Mouse (Mus musculus) CD4-positive, CD25-positive, alpha-beta regulatory T cell, adult 4 months (primary cell): ENCODE measurements around the gene Nucb1. TPM values are rescaled to one million over a fixed set of nuclear protein-coding genes. Genes with fewer than 3 reads are reported as not detected.
"Not testable (repeated sequence)": the region's sequence is repeated elsewhere in the genome, so short reads cannot be mapped to it uniquely, and the experiment has no call there.

Experiments used
- ATAC-seq: one replicate; pipeline ENCODE4 v1.8.0; 2017
- polyA plus RNA-seq, 2 experiments: library from polyadenylated mRNA; unstranded; fragments of 100-300 nt; shearing (Covaris generic); gene quantifications; one replicate each; pipeline ENCODE4 v1.2.1; 2017

The Nucb1 gene
- polyA plus RNA-seq, 2 experiments from 2014 or later: 124 to 159 TPM

DNA sequence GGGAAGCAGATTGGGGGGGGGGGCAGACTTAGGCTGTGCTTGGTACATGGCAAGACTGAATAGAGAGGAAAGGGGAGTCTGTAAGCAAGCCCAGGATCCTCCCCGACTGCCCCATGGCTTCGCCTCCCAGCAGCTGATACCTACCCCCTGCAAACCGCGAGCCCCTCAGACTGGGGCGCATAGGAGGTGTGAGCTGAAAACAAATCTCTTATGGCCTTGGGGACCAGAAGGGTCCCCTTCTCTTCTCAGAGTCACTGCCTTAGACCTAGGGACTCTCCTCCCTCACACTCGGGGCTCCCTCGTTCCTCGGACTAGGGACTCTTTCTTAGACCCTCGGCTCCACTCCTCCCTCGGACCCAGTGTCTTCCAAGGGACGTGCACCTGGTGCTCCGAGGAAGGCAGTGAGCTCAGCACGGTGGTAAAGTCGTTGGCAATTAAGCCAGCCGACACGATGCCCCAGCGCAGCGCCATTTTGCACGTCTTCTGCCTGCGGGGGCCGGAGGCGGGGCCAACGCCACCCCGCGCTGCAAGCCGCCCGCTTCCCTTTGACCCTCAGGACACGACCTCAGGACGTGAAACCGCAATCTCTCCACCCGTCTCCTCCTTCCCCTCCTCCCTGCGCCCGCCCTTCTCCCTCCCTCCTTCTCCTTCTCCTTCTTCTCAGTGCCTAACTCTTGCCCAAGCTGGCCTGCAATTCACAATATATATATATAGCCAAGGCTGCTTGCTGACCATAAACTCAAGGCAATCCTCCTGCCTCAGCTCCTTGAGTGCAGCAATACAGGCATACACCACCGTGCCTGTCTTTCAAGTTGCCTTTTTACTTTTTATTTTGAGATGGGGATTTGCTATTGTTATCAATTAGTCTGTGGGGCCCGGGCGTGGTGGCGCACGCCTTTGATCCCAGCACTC is 21.7 kb downstream of the Nucb1 start, which contains the start of gene Dhdh:
TSS of gene Dhdh (minus strand) at position 513 of the 912 bp plus-strand sequence.
- peak; percentile 56 for ATAC-seq

DNA sequence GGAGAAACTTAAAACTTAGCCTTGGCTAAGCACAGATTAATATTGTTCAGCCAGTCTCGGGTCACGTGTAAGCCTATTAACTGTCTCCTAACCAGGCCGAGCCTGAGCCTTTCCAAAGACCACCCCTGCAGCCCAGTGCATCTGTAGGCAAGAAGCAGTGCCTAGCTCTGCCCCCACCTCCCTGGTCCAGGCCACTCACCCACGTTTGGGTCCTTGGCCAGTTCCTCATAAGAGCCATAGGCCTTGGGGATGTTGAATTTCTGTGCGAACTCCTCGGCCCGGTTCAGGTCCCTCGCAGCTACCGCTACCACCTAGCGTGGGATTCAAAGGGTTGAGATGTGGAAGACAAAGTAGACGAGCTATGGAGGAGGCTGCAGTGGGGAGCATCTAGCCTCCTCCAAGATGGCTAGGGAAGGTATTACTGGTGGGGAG is 22.3 kb downstream of the Nucb1 start:
- ATAC-seq: no peak

DNA sequence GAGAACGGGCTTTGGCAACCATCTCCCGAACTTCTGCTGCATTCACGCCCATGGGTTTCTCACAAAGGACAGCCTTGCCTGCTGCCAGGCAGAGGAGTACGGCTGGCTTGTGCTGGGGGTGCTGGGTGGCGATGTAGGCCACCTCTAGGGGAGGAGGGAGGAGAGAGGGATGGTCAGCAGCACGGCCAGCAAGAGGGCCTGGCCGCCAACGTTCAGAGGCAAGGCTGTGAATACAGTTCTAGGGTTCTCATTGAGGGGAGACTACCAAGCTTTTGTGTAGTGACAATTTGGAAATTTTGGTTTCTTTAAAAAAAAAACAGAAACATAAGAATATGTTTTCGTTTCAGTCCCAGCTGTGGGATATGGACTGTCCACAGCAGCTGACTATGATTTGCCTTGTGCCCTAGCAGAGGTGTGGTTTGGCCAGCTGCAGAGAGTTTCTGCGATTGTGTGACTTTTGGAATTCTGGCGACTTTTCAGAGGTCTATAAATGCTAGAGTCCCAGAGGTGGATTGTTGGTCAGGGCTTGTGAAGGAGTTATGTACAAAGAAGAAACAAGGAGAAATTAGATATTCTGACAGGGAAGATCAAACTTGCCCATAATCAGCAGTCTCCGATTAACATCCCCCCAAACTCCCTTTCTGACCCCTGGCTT is 23.3 kb downstream of the Nucb1 start, which contains the start of gene Gm45808:
TSS of gene Gm45808 (minus strand) at position 51 of the 655 bp plus-strand sequence.
- ATAC-seq: no peak

DNA sequence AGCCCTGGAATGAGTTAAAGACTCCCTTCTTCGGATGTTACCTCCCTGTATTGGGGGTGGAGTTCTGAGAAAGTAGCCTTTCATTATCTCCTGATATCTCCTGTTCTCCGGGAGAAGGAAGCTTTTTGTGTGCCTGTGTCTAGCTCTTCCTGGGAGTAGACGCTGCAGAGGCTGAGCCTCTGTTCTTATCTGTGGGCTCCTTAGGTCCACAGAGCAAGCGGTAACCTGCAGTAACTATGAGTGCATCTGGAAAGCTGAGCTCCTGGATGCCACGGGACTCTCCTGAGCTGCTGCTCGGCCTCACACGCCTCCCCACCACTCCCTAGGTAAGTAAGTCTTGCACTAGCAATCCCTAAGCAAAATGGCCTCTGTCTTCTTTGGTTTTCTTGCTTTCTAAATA is 24.0 kb downstream of the Nucb1 start:
- ATAC-seq: no peak

DNA sequence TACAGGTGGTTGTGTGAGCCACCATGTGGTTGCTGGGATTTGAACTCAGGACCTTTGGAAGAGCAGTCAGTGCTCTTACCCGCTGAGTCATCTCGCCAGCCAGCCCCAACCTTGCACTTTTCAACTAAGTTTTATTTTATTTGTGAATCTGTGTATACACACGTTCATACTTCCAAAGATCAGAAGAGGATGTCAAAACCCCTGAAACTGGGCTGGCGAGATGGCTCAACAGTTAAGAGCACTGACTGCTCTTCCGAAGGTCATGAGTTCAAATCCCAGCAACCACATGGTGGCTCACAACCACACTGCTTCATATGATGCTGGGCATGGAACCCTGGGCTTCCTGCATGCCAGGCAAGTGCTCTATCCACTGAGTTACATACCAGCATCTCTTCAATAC is 25.2 kb downstream of the Nucb1 start:
- ATAC-seq: not testable (repeated sequence)

DNA sequence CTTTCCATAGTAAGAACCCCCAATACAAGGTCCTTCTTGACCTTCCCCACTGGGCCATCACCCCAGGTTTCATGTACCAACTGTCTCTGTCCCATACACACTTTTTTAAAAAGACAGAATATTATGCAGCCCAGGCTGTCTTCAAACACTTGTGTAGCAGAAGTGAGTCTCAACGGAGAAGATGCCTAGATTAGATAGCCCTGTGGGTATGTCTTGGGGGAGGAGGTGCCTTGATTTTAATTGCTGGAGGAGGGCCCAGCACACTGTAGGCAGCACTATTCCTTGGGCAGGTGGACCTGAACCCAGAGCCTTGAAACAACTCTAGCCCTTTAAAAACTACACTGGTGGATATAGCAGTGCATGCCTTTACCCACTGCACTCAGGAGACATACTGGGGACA is 28.0 kb downstream of the Nucb1 start:
- no peak for ATAC-seq

DNA sequence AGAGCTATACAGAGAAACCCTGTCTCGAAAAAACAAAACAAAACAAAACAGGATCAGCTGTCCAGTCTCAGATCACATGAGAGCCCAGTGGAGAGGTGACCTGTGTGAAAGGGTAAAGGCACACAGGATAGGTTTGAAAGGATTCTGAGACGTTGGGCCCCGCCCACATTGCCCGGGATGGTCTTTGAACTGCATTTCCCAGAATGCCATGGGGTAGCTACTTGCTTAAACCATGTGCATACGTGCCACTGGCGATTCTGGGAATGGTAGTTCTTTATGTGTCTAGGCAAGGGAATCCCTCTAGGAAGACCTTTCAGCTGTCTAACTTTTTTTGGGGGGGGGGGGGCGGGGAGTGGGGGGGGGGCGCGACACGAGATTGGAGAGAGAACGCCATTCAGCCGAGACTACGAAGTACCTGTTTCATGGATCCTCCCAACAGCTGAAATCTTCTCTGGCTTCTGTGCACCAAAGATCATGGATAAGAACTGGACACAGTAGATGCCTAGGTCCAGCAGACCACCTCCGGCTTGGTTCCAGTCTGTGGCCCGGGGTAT is 28.8 kb downstream of the Nucb1 start, which contains the start of gene Tulp2:
TSS of gene Tulp2 (plus strand) at position 504 of the 554 bp plus-strand sequence.
- ATAC-seq: peak; percentile 80

DNA sequence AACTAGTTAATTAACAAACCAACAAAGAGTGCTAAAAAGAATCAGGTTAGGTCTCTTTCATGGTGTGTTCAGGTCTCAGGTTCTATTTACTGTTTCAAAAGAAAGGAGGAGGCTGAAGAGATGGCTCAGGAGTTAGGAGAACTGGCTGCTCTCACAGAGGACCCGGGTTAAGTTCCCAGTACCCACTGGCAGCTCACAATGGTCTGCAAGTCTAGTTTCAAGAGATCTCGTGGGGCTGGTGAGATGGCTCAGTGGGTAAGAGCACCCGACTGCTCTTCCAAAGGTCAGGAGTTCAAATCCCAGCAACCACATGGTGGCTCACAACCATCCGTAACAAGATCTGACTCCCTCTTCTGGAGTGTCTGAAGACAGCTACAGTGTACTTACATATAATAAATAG is 29.9 kb downstream of the Nucb1 start:
- ATAC-seq: not testable (repeated sequence)

DNA sequence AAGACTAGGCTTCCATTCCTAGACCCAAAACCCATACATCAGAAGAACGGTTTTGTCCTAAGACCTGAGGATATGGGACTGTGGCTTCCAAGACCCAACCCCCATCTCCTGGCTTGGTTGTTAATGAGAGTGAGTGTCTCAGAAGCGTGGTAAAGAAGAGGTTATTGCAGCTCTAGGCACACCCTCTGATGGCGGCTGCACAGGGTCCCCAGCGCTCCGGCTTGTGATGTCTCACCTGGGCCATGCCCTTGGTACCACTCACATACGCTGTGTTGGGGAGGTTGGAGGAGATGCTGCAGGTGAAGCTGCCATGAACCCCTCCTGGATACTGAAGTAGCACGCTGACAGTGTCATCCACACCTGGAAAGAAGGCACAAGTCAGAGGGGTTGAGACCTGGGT is 31.4 kb downstream of the Nucb1 start:
- ATAC-seq: no peak

DNA sequence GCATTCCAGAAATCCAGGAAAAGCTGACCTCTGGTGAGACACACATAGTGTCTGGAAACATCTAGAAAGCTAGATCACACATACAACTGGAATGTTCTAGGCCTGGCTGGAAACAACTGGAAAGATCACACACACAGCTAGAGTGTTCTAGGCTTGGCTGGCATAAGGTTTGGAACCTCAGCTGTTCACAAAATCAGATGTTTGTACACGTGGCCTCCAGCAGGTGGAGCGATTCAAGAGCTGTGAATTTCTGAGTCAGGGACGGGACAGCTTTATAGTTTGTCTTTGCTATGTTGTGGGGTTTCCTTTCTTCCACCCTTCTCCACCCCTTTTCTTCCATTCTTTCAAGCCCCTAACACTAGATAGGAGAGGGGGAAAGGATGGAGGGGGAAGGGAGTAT is 33.2 kb downstream of the Nucb1 start:
- ATAC-seq: peak; percentile 81

DNA sequence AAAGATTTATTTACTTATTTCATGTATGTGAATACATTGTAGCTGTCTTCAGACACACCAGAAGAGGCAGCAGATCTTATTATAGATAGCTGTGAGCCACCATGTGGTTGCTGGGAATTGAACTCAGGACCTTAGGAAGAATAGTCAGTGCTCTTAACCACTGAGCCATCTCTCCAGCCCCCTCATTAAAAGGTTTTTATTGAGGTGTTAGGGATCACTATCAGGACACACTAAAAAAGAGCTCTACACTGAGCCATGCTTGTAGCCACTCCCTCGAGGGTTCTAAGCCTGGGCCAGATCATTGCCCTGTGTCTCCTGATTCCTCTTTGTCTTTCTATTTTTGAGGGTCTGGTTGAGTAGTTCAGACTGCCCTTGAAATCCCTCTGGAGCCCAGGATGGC is 33.8 kb downstream of the Nucb1 start:
- ATAC-seq: no peak

DNA sequence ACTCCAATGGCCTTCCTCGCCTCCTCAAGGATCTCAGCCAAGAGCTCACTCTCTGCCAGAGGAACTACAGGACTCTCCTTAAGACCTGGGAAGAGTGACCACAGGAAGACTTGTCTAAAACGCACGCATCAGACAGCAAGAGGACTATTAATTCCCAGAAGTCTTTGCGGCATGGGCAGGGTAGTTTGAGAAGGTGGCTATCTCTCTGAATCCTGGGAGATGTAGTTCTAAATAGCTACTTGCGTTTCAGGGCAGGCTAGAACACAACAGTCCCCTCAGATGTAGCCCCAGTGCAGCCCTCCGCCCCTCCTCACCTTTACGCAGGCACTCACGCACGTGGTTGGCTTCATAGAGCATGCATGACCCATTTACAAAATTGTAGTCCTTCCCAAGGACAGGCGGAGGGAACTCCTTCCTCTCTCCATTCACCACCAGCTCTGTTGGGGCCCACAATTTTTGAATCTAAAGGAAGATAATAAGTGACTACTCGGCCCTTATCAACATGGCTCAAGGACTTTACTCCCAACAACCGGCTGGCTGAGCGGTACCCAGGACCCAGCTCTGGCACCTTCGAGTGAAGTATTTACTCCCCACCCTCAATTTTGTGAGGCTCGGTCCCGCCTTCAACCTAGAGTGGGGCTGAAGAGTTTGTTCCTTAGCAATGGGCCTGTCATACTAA is 34.8 kb downstream of the Nucb1 start:
- no peak for ATAC-seq

DNA sequence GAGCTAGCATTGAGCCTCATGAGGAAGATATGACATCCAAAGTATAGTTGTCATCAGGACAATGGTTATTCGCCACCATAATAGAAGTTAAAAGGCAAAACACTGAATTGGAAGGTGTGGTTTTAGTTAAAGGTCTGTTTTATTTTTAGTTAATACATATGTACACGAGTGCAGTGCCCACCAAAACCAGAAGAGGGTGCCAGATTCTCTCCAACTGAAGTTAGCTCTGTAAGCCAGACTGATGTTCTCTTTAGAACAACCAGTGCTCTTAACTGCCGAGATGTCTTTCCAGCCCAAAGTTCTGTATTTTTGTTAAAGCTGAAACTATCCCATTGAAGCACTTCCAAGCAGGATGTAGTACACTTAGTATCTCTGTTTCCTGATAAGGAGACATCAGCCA is 39.3 kb downstream of the Nucb1 start:
- ATAC-seq: peak; percentile 59

DNA sequence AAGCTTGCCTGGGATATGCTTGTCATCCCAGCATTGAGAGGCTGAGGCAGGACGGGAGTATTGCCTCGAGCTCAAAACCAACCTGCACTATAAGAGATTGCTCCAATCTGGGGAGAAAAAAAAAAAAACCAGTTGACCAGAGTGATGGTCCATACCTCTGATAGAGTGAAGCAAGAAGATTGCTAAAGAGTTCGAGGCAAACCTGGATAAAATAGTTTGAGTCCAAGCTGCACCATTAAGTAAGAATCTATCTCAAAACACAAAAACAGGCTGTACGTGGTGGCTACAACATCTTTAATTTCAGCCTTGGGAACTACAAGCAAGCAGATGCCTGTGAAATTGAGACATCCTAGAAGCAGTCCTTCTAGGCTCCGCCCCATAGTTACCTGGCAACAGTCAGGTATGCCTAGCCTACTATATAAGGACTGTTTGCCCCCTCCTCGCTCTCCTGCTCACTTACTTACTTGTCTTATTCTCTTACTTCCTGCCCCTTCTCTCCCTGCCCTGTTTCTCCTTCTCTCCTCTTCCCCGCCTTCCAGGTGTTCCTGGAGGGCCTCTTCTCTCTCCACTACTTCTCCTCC is 43.0 kb downstream of the Nucb1 start:
- ATAC-seq: no peak

DNA sequence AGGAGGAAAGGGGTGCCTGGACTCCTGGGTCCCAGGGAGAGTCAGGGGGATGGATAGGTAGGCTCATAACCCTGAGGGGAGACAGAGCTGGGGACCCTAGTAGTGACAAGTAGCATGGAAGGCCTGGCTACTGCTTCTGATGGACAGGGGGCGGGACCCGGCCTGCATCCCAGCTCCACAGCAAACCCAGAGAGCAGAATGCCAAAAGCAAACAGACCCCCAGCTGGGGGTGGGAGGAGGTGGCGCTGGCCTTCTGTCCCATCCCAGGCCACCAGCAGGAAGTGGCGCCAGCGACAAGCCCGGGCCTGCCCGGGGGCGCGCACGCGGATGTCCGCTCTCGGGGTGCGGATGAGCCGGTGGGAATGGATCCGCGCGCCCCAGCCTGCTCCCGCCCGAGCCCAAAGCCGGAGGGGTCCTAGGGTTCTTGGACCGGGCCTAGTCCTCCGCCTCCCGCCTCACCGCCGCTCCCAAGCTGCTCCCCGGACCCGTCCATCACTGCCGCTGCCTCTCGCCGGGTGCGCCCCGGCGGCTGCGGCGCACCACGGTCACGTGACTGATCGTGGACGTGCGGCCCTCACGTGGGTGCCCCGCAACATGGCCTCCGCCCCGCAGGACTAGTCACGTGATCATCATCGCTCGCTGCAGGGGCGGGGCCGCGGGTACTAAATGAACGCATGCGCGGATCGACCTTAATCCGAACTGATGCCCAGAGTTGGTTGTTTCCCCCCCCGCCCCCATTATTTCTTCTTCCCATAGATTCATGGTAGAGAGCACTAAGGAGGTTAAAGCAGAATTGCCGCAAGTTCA is 43.7 kb downstream of the Nucb1 start, which contains the start of gene Bax:
TSS of gene Bax (minus strand) at position 616 of the 807 bp plus-strand sequence.
- ATAC-seq: peak; percentile 85

DNA sequence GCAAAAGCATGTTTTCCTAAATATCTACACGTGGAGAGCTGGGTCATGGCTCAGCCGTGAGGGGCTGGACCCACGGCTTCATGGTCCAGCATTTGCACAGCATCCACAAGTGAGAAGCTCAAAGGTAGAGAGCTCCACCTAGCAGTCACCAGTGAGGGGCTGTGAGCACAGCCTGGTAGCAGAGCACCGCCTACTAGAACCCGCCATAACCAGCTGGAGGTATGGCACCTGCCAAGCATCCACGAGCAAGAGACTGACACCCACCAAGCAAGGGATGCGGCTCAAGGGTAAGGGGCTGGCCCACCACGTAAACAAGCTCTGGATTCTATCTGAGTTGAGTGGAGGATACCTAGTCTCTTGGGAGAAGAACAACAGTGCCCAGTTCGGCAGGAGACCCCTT is 44.7 kb downstream of the Nucb1 start:
- ATAC-seq: no peak

DNA sequence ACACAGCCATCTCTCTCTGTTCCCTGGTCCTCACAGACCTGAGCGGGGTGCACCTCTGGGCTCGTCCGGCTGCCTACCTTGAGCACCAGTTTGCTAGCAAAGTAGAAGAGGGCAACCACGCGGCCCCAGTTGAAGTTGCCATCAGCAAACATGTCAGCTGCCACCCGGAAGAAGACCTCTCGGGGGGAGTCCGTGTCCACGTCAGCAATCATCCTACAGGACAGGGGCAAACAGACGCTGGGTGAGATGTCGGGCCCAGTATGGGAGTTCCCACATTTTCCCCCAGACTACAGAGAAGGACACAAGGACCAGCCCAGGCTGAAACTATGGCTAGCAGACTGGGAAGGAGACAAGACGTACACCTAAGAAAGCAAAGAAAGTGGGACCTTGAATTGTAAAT is 45.1 kb downstream of the Nucb1 start:
- no peak for ATAC-seq

DNA sequence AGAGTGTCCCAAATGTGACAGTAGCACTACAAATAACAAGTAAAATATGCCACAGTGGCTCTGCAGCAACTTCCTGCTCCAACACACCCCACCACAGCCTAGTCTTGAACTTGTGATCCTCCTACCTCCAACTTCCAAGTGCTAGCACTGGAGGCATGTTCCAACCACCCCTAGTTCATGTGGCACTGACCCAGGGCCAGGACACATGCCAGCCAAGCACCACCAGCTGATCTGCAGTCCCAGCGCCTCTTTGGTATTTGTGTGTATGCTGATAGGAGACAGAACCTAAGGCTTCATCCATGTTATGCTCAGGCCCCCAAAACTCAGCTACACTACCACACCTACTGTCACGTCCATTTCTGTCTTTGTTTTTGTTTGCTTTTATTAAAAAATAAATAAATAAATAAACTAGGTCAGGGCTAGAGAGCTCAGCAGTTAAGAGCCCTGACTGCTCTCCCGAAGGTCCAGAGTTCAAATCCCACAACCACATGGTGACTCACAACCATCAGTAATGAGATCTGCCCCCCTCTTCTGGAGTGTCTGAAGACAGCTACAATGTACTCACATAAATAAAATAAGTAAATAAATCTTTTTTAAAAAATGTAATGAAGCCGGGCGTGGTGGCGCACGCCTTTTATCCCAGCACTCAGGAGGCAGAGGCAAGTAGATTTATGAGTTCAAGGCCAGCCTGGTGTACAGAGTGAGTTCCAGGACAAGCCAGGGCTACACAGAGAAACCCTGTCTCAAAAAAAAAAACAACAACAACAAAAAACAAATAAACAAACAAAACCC is 46.0 kb downstream of the Nucb1 start:
- ATAC-seq: no peak

DNA sequence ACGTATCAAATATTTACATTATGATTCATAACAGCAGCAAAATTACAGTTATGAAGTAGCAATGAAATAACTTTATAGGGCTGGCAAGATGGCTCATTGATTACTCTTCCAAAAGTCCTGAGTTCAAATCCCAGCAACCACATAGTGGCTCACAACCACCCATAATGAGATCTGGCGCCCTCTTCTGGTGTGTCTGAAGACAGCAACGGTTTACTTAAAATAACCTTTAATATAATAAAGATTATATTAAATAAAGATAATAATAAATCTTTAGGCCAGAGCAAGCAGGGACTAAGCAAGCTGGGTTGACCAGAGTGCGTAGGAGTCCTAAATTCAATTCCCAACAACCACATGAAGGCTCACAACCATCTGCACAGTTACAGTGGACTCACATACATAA is 47.3 kb downstream of the Nucb1 start:
- not testable (repeated sequence) for ATAC-seq

DNA sequence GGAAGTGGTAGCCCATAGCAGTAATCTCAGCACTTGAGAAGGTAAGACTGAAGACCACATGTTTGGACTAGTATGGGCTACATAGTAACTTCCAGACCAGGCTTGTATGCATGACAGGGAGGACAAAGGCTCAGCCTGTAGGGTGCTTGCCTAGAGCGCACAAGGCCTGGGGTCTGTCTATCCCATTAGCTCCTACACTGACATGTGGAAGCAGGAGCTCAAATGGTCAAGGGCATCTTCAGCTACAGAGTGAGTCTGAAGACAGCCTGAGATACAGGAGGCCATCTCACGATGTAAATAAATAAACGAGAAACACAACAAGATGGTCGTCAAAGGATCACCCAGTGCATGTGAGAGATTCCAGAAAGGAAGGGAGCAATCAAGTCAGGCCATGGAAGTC is 47.9 kb downstream of the Nucb1 start:
- no peak for ATAC-seq

DNA sequence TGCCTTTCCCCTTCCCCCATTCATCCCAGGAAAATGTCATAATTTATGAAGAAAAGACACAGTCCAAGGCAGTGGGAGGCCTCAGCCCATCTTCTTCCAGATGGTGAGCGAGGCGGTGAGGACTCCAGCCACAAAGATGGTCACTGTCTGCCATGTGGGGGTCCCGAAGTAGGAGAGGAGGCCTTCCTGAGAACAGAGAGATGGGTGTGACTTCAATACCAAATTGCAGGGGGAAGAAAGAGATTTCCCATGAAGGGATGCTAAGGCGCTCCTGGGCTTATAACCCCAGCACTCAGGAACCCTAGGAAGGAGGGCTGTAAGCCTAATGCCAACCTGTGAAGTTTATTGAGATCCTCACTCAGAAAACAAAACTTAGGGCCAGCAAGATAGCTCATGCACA is 48.4 kb downstream of the Nucb1 start:
- ATAC-seq: no peak
